Mouse (Mus musculus) layer of hippocampus, adult 18-20 months (tissue): ENCODE results near the gene Etv3. TPM values are rescaled to one million over a fixed set of nuclear protein-coding genes. Genes with fewer than 3 reads are reported as not detected.
"Not testable (repeated sequence)": the region's sequence is repeated elsewhere in the genome, so short reads cannot be mapped to it uniquely, and the experiment has no call there.

ENCODE experiments used
- DNase-seq, 2 experiments: peaks; one replicate each; pipeline ENCODE4 v3.0.0; 2022; ENCODE audit warnings: low spot score in 2 of 2
- long read RNA-seq: library from polyadenylated mRNA; stranded (forward); transcript quantifications from one replicate; pipeline ENCODE4 v2.0.0, GENCODE M21; 2021
- total RNA-seq, 2 experiments: library from RNA; stranded (reverse); gene quantifications; 2 replicates each; pipeline ENCODE4 v1.2.3; 2021

The Etv3 gene
- total RNA-seq = 10 to 100 TPM; 25.1 to 25.8 TPM
- long read RNA-seq, full-length matches to known transcripts = 9 of 18 reads
- long read RNA-seq, partial matches to known transcripts = 7 of 18 reads
- long read RNA-seq, other reads (novel, unspliced or antisense) = 2 of 18 reads

DNA sequence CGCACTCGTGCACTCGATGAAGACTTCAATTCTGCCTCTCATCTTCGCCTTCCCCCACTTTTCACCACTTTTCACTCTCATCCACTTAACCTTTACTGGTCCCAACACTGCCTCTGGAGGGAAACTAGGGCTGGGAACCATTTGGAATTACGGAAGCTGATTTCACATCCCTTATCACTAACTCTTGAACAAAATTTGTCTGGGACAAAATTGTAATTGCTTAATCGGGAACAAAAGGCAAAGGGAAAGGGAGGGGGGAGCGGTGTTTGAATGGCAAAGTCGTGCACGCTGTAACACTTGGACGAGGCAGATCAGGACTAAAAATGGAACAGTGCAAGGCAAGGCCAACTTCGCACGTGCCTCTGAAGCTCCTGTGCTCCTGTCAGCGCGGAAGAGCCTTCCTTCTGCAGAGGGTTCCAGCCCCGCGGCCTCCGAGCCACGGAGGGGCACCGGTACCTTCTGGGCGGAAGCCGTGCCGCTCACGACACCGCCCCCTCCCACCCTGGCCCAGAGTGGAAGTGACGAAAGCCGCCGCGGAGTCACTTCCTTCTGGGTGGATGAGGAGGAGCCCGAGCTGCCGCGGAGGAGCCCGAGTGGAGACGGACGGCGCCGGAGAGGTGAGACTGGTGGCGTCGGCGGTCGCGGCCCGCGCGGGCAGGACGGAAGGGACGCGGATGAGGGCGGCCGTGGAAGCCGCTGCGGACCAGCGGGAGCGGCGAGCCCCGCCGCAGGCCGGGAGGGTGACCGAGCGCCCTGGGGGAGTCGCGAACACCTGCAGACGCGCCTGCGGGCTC is at the start of gene Etv3:
TSS of gene Etv3 (plus strand) at position 365 of the 794 bp plus-strand sequence.
- DNase-seq = peak; percentile 88 to 92

DNA sequence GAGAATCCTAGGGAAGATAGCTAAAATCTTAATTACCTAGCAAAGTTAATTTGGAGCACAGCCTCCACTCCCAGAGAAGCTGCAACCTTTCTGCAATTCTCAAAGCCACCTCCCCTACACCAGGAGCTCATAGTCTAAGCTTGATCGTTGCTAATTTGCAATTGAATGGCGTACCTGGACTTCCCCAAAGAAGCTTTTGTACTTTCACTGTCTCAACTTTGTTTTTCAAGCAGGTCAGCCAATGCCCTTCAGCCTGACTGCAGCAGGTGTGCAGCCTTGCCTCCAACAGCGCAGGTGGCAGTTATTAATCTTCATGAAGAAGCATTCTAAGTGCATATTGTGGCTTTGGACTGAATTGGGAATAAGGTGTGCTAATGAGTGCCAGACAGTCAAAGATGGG is 47.3 kb upstream of the Etv3 start:
- not testable (repeated sequence) for DNase-seq

DNA sequence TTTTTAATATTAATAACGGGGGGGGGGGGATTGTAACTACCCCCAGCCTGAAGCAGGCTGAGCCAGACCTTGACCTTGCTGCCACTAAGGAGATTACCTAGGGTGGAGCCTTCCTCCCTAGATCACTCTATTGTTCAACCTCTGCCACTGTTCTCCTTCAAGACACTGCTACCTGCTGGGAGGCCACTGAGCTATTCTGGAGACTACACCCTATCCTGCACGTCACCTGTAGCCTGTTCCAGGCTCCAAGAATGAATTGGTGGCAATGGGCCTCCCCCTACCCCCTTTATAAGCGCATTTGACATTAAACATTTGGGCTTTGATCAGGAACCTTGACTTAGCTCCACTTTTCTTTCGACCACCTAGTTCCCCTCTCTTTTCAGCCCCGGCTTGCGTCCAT is 46.6 kb upstream of the Etv3 start:
- not testable (repeated sequence) for DNase-seq

DNA sequence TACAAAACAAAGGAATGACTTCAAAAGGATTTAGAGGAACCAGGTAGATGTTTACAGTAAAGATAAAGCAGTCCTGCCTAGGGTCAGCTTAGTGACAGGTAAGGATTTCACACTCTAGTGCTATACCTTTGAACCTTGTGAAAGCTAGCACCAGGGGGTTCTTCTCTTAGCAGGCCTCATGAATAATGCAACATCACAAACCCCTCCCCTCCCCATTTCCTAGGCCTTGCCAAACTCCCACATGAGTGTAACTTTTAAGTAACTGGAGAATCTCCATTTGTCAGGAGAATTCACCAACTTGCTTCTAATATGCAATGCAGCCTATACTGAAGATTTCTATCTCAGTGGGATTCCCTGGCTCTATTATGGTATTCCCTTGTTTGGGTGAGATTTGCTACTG is 46.0 kb upstream of the Etv3 start:
- not testable (repeated sequence) for DNase-seq

DNA sequence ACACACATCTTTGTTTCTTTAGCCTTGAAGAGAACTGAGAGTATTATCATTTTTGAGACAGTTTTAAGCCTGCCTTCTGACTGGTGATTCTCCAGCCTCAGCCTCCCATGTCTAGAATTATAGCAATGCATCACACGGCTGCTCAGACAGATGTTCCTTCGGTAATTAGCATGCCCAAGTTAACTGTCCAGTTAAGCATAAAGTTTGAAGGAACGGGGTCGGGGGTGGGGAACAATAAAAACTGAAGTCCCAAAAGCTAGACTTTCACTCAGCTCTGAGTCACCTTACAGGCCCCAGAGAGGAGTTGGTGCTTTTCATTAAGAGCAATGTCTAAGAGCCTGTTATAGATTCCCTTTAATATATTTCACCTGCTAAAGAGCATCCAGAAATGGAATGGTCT is 37.8 kb upstream of the Etv3 start:
- no peak for DNase-seq

DNA sequence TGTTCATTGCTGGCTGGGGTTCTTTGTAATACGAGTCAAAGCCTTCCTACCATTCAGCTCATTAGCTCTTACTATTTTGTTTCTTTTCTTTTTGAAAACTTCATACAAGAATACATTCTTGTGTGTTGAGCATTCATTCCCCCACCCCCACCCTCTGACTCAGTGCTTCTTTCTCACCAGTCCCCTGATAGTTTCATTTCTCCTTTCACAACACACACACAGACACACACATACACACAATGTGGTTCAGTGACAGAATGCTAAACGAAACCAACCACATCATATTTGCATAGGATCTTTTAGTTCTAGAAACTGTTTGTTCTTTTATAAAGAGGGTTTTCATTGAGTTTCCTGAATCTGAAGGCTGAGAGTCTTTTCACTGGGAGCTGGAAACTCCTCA is 37.3 kb upstream of the Etv3 start:
- DNase-seq = no peak

DNA sequence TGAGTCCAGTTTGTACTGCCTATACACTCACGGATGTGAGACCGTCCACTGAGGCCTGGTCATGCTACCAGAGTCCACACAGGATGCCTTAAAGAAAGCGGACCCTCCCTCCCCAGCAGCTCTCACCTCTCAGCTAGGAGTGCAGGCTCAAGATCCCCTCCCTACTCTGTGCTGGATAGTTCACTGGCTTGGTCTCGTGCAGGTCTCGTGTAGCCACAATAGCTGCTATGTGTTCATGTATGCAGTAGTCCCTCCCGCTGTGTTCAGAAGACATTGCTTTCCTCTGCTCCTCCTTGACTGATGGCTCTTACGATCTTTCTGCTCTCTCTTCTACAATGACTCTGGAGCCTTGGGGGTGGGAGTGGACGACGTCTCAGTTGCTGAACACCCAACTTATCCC is 26.9 kb upstream of the Etv3 start:
- DNase-seq = no peak

DNA sequence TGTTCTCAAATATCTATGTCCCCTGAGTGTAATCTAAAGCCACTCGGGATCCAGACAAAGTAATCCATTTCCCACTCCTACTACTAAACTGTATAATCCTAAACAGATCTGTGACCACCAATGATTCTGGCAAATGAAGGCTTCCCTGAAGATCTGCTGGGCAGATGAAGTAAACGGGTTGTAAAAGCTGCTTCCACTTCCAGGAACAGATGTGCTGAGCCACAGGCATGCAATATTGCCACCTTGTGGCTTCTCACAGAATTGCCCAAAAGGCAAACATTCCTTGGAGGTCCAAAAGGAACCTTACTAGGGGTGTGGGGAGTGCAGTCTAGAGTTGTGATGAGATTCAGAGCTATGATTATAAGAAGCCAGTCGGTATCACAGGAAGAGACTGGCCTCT is 26.1 kb upstream of the Etv3 start:
- DNase-seq = peak; percentile 51 to 86

DNA sequence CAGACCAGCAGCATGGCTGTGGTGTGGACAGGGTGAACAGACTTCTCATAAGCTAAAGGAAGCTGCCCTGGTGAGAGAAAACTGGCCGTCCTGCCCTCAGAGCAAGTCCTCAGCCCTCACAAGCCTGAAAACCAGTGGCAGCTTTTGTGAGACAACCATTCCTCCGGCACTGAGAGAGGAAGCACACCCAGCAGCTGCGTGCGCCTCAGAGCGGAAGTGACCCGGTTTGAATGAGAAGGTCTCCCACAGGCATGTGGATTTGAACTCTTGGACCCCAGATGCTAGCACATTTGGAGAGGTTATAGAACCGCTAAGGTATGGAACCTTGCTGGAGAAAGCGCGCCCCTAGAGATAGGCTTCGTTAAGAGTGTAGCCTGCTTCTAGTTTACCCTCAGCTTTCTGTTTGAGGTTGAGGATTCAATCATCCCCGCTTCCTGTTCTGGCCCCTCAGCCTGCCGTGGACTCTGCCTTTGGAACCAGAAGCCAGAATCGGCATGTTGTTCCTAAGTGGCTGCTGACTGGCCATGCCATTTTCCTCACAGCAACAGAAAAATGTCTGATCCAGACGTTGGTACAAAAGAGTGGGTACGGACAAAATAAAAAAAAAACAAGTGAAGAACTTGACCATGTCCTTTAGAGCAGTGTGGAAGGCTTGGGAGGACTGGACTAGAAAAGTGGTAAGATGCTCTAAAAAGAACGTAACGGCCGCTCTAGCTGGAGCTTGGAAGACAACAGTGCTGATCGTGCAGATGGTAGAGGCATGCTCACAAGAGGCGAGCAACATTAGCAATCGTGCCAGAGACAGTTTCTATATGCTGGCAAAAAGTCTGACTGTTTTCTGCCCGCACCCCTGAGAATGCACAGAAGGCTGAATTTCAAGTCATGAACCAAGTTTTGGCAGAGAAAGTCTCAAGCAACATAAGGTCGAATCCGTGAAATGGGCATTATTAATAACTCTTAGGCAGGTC is 24.8 kb upstream of the Etv3 start:
- no peak for DNase-seq

DNA sequence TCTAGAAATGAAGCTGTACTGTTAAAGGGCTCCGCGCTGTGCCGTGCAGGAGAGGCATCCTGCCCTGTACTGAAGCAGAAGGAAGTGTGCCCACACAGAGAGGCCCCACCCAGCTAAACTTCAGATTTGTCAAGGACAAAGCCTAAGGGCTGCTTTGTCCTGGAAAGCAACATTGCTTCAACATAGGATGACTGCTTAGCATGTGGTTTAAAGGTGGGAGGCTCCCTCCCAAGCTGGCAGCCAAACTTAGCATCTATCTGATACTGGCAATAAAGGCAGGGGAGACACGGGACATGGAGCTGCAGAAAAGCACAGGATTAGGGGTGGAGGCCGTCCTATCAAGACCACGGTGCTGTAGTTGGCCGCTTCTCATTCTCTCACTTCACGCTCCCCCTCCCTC is 24.1 kb upstream of the Etv3 start:
- DNase-seq = no peak

DNA sequence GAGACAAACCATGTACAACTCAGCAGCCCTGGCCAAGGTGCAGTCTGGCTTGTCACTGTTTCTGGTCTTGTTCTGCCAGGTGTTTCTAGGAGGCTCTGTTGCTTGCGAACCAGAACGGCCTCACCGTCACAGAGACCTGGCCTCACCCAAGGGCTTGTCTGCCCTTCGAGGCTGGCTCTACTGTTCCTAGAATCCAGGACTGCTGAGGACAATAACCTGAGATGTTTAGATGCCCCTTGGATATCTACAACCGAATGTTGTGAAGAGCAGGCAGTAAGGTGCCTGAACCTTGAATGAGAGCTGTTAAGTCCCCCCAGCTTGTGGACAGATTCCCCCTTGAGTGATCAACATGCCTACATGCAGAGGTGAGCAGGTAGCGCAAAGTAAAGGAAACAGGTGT is 22.4 kb upstream of the Etv3 start:
- no peak for DNase-seq

DNA sequence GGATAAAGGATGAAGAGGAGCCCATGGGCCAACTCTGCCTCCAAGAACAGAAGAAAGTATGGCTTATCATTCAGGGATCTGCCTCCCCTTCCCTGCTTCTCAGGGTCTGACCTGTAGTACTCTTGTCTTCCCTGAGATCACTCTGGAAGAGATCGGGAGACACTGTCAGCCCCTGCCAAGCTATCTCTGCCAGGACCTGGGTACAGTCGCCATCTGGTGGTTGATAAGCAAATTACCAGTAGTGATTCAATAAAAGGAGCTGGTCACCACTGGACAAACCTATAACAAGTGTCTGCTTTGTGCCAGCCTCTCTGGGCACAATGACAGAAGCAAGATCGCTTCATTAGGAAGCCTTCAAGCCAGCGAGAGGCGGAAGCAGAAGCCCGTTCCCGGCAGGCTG is 20.9 kb upstream of the Etv3 start:
- peak in 1 of 2 experiments; percentile 63 for DNase-seq

DNA sequence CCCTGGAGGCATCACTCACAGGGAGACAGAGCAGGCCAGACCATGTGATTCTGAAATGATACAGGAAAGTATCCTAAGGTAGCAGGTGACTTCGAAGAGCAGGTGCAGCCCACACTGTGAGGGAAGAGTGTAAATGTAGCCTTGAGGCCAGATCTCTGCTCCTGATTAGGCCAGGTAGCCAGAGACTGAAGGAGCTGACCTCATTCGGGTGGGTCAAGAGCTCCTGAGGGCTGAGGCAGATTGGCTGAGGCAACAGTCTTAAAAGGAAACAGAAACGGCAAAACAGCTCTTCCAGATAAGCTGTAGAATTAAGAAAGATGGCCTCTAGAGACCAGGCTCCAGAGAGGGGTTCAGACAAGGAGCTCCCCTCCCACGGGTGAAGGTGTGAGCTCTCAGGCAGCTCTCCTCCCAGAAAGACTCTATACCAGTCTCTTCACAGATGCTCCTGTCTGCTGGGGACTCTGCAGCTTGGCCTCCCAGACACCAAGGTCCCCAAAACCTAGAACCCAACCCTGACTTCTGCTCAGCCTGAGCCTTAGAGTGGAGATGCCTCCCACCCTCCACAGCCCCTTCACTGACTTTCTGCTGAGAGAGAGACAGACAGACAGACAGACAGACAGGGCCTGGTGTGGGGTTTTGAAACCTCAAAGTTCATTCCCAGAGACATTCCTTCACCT is 20.3 kb upstream of the Etv3 start:
- no peak for DNase-seq

DNA sequence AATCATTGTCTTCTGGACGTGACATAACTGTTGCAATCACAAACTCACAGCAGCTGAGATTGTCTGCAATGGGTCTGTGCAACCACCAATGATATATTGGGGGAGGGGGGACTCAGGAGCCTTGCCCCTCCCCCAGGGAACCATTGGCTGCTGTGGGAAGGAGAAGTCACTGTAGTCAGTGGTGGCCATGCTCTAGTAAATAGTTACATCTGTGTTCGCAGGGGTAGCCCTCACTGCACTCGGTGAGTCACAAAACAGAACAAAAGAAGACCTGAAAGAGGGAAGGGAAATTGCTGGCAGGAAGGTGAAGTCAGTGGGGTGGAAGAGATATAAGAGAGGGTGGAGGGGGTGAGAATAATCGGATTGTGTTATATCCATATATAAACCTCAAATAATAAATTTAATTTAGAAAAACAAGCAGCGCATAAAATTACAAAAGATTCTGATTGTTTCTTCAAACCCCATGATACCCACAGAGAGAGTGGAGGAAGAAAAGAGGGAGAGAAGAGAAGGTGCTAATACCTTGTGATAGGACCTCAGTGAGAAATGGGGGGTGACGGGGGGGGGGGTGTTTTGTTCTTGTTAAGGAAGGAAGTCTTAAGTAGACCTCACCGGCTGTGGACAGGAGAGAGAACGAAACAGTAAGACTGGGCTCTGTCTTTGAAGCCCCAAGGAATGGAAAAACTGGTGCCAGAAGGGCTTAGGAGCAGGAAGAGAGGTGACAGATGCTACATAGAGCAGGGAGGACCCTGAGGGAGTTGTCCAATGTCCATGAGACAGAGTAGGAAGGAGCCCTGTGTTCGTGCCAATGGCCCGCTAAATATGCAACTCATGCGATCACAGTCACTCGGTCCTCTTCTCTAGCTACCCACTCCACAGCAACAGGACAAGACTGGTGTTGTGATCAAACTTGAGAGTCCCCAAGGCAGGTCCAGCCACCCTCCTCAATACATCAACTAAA is 18.5 kb upstream of the Etv3 start:
- DNase-seq = no peak

DNA sequence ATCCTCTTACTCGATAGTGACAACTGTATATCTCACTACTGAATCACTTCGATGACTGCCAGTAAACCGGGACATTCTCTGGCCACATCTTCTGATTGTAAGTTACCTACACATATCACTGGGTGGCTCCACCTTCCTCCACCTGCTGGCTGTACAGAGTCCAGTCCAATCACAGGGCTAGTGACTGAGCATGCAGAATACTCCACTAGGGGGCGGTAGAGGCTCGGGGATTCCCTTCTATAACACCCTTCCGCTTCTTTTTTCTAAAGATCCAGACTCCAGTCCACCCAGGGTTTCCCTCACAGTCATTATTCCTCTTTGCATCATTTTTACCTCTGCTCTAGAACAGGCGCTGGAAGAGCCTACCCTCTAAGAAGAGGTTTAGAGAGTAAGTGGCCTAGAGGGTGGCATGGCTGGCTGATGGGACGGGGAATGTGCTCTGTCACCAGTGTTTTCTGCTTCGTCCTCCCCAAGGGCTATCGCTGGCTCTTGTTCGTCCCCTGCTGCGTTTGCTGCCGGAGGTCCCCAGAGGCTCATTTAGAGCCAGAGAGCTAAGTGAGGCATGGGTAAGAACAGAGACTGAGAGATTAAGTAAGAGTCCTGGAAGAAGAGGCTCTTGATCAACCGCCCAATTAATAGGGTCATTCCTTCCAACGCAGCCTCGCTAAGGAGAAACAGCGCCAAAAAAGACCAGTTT is 16.9 kb upstream of the Etv3 start:
- DNase-seq = peak; percentile 64 to 90

DNA sequence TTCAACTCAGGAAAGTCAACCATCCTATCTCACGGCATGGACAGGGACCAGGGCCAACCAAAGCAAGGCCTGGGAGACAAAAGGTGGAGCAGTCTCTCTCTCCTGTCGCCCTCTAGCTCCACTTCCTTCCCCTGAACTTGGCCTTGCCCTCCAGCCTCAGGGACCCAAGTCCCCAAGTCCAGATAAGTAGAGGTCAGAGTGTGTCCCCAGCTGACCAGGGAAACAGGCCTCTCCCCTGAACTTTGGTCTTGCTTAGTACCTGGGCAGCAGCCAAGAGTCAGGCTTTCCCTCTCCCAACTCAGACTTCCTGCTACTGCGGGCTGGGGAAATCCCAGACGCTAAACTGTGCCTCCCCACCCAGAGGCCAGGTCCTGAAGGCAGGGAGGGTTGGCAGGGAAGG is 16.1 kb upstream of the Etv3 start:
- no peak for DNase-seq

DNA sequence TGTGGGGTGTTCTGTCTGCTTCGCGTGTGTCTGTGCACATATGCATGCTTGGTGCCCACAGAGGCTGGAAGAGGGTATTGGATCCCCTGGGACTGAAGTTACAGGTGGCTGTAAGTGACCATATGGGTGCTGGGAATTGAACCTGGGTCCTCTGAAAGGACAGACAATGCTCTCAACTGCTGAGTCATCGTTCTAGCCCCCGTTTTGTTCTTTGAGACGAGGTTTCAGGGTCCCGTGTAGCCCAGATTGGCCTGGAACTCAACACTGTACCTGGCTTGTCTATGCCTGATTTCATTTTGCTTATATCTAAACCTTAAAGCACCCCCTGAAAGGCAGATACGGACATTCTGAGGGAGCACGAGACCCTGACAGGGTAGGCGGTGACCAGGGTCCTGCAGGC is 14.4 kb upstream of the Etv3 start:
- DNase-seq = no peak

DNA sequence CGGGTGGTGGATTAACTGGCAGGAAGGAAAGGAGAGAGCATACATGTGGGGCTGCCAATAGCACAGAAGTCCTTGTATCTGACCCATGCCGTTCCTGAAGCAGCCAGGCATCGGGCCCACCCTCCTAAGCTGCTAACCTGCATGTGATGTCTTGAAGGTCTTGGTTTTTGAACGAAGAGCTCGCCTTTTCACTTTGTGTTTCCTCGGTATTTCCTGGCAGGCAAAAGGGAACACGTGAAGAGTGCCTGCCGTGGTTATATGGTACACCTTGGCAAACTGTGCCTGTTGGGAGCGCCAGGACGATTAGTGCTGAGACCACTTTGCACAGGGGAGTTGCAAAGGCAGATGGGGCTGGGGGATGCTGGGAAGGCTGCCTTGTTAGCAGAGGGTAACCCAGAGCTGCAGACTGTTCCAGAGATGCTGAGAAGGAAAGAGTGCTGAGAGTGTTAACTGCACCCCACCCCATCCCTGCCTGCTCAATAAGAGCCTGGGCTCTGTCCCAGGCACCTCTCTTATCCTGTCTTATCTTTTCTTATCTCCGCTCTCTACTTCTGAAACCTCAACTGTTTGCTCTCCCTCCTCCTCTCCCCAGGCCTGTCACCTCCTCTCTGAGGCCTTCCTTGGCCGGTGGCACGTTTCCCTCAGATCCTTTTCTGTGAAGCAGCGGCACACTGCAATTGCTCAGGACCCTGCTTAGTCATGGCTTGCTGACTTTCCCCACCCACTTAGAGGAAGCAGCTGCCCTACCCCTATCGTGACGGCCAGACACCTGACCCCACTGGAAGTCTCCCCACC is 13.0 kb upstream of the Etv3 start:
- no peak for DNase-seq

DNA sequence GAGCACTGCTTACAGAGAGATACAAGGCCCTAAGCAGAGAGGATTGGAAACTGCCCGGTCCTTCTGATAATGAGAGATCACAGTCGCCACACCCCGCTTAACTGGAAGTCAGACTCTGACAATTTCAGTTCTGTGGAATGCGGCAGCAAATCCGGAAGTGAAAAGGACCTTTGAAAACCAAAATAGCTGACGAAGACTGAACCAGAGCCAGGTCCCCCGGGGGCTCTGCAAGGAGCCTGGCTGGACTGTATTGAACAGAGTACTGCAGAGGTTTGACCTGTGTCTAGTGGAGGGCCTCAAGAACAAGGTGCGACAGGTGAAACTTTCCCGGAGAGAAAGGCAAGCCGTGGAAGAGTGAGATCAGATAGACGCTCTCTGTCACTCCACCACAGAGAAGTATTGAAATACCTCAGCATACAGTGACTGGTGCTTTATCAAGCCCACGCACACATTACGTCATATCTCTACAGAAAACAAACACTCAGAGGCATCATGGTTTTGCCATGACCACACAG is 9.6 kb upstream of the Etv3 start:
- no peak for DNase-seq
